Mouse (Mus musculus): Measurements from ENCODE around the gene Cipc. TPM values are rescaled to one million over a fixed set of nuclear protein-coding genes. Genes with fewer than 3 reads are reported as not detected.

Cipc gene
- total RNA-seq, 1 experiment from 2014 or later, result 25.9 TPM

DNA sequence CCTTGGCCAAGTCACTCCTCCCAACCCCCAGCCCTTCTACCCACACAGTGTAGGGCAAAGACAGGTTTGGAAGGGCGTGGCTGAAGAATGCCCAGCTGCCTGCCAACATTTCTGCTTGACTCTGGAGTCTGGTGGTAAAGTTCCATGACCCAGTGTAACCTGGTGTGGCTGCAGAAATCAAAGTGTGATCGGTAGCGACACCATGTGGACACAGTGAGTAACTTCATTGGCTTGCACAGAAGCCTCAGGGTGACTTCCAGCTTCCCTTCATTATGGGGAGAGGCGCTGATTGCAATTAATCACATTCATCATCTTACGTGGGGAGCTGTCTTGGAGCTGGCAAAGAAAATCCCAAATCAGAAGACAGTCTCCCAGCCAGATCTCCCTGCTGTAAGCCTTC, 23.0 kb upstream of the Cipc start:
- peak; percentile 95 for ATAC-seq (replicated peaks; ENCODE audit: insufficient number of reproducible peaks, low FRiP score, low TSS enrichment, poor library complexity, severe bottlenecking)

GRCm38 (mm10) chr12:86930934-86931729, 15.7 kb upstream of the Cipc start:
- ATAC-seq (replicated peaks; ENCODE audit: insufficient number of reproducible peaks, low FRiP score, low TSS enrichment, poor library complexity, severe bottlenecking), result no peak

DNA sequence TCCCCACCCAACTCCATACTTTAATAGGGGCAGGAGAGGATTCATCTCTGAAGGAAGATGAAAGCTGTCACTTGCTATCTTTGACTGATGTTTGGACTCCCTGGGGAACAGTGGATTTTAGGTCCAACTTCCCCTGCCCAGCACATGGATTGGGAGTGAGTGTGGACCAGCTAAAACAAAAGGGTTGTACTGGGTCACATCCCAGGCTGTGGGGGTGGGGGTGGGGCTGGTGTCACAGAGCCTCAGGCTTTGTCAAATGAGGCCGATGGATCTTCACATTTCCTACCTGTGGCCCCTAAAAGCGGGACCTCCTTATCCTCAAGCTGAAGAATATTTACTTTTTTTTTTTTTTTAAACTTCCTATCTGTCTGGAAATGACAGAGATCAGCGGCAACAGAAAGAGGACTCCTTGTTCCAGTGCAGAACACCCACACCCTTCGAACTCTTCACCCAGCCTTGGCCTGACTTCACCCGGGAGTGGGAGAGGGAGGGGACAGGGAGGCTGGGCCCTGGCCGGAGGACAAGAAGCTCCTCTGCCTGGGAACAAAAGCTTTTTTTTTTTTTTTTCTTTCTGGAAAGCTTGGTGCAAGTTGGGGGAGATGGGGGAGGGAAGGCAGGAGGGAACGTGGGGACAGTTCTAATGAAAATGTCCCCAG, 14.8 kb upstream of the Cipc start:
- no peak for ATAC-seq (replicated peaks; ENCODE audit: insufficient number of reproducible peaks, low FRiP score, low TSS enrichment, poor library complexity, severe bottlenecking)

DNA sequence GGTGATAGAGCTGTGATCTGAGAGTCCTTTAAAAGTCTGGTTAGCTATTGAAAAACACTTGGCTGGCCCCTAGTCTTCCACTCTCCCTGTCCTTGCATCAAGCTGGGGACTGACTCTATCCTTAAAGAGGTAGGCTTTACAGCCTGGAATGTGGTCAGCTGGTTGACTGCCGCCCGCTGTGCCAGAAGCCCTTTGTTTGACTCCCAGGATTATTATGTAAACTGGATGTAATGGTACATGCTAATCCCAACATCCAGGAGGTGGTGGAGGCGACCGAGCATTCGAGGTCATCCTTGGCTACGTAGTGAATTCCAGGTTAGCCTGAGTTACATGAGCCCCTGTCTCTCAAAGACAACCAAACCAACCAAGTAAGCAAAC, 14.3 kb upstream of the Cipc start:
- no peak for ATAC-seq (replicated peaks; ENCODE audit: insufficient number of reproducible peaks, low FRiP score, low TSS enrichment, poor library complexity, severe bottlenecking)

DNA sequence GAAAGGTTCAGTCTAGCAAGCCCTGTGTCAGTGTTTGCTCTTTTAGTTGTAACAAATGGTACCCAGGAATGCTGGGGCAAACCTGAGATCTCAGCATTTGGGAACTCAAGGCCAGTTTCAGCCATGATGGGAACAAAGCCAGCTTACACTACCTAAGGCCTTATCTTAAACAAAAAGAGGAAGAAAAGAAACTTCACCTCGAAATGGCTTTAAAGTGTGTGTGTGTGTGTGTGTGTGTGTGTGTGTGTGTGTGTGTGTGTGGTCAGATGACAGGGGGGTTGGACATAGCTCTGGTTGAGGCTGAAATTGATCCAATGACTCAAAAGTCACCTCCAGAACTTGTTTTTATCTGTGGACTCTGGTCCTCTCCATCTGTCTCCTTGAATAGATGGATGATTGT, 12.1 kb upstream of the Cipc start:
- ATAC-seq (replicated peaks; ENCODE audit: insufficient number of reproducible peaks, low FRiP score, low TSS enrichment, poor library complexity, severe bottlenecking), result no peak

- no peak for ATAC-seq (replicated peaks; ENCODE audit: insufficient number of reproducible peaks, low FRiP score, low TSS enrichment, poor library complexity, severe bottlenecking)
Measured at GRCm38 (mm10) chr12:86935692-86936282, 11.1 kb upstream of the Cipc start.

- no peak for ATAC-seq (replicated peaks; ENCODE audit: insufficient number of reproducible peaks, low FRiP score, low TSS enrichment, poor library complexity, severe bottlenecking)
Measured at GRCm38 (mm10) chr12:86936587-86937343, 10.1 kb upstream of the Cipc start.

- no peak for ATAC-seq (replicated peaks; ENCODE audit: insufficient number of reproducible peaks, low FRiP score, low TSS enrichment, poor library complexity, severe bottlenecking)
Measured at GRCm38 (mm10) chr12:86938571-86938970, 8.3 kb upstream of the Cipc start.

DNA sequence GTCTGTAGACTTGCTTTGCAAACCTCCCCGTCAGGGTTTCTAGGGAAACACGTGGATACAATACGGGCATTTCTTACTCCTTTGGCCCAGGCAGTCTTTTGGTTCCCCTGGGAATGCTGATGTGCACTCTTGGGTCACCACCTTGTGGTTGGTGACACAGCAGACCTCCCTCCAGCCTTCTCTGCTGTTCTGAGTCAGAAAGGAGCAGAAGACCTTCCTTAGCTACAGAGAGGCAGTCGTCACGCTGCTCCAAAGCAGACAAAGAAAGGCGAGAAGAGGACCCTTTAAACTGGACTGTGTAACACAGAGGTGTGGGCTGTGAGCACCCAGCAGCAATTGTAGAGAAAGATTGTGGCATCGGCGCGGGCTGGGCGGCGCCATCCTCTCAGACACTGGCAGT, 5.7 kb upstream of the Cipc start:
- no peak for ATAC-seq (replicated peaks; ENCODE audit: insufficient number of reproducible peaks, low FRiP score, low TSS enrichment, poor library complexity, severe bottlenecking)

DNA sequence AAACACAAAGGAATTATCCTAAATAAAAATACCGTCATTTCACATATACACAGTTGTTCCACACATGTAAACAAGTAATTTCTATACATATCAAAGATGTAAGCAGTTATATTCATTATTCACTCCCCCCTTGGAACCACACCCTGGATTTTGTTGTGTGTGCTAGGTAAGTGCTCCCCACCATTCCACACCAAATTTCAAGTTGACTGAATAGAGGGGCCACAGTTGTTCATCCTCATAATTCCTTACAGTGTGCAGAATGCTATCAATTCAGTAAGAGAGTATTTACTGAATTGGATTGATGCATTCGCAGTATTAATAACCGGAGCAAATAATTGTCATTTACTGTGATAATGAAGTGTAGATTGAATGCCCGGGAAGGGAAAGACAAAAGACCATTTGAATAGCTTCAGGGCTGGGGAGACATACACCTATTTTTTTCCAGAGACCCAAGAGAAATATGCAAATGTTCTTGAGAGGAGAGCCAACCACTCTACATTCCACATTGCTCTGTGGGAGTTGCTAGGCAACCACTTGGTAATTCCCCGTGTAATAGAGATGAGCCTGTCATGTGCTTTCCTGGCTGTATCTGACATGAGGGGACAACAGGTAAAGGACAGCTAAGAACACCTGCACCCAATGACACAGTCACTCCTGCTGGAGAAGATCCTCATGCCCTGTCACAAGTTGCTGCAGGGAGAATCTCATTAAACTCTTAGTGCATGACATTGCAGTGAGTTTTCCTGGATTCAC, 4.9 kb upstream of the Cipc start:
- ATAC-seq (replicated peaks; ENCODE audit: insufficient number of reproducible peaks, low FRiP score, low TSS enrichment, poor library complexity, severe bottlenecking), result no peak

- no peak for ATAC-seq (replicated peaks; ENCODE audit: insufficient number of reproducible peaks, low FRiP score, low TSS enrichment, poor library complexity, severe bottlenecking)
Measured at GRCm38 (mm10) chr12:86943421-86943820, 3.4 kb upstream of the Cipc start.

GRCm38 (mm10) chr12:86945126-86945525, 1.7 kb upstream of the Cipc start:
- no peak for ATAC-seq (replicated peaks; ENCODE audit: insufficient number of reproducible peaks, low FRiP score, low TSS enrichment, poor library complexity, severe bottlenecking)

GRCm38 (mm10) chr12:86946301-86946781, 502 bp upstream of the Cipc start:
- ATAC-seq (replicated peaks; ENCODE audit: insufficient number of reproducible peaks, low FRiP score, low TSS enrichment, poor library complexity, severe bottlenecking), result no peak

DNA sequence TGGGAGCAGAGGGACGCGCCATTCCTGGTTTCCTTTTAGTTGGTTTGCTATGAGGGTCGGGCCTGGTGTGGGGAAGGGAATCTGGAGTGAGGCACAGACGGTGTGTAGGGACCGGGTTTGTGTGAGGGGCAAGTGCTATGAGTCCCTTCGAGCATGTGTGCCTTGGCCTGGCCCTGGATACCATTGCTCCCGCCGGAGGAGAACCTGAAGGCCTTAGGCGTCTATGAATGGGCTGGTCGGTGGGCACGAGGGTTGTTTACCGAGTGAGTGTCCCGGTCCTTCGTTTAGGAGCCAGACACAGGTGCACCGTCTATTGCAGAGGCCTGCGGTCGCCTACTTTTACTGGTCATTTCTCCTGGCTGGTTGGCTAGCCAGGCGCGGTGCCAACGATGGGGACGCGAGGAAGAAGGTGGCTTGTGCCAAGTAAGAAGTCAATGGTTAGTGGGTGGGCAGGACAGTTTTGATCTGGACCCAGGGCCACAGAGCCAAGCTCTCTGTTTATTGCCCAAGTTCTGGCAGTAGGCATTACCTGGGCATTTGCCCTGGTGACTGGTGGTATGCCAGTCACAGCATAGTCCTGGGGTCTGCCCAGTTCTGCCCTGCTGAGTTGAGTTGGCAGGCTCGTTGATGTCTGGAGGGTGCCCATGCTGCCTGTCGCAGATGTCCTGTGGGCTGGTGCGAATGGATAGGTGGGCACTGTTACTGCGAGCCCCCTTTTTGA, 998 bp downstream of the Cipc start:
- ATAC-seq (replicated peaks; ENCODE audit: insufficient number of reproducible peaks, low FRiP score, low TSS enrichment, poor library complexity, severe bottlenecking), result no peak

DNA sequence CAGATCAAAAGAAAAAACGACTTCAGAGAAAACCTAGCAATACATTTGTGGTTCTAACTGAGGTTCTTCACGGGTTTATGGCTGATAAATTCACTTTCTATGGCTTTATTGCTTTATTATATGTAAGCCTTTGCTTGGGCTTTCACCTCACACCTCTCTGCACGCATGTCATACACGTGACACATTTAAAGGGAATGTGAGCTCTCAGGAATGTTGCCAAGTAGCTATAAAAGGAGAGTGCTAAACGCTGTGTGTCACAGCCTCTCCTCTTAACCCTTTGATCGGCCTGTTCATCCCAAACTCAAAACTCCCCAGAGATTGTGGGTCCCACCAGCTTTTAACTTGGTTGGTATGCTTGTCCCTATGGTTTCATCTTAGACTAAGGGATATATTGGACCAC, 1.8 kb downstream of the Cipc start:
- no peak for ATAC-seq (replicated peaks; ENCODE audit: insufficient number of reproducible peaks, low FRiP score, low TSS enrichment, poor library complexity, severe bottlenecking)

DNA sequence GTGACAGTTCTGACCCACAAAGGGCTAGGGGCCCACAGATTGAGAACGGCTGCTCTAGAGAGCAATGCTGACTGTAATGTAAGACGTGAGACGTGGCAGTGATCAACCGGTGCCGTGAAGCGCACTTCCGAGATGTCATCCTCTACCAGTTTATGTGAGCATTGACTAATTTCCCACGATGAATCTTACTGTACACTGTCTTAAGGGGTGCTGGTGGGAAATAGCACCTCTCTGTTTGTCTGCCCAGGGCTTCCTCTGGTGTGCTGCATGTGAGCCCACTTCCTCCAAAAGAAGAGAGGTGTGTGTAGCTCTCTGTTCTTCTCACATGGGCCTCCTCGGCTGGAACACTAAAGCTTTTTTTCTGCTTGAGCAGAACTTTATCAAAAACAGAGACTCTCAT, 2.7 kb downstream of the Cipc start:
- peak; percentile 11; the same call in 1 of the 2 replicates for ATAC-seq (replicated peaks; ENCODE audit: insufficient number of reproducible peaks, low FRiP score, low TSS enrichment, poor library complexity, severe bottlenecking)

- peak; percentile 15 for ATAC-seq (replicated peaks; ENCODE audit: insufficient number of reproducible peaks, low FRiP score, low TSS enrichment, poor library complexity, severe bottlenecking)
Measured at GRCm38 (mm10) chr12:86950161-86950960, 3.5 kb downstream of the Cipc start.

All from monocyte, adult 5-6 weeks (primary cell).